Mouse (Mus musculus) lung, postnatal 25 days (tissue): Measurements from ENCODE around the gene Onecut3.

Experiments
- DNase-seq: peaks from one replicate; pipeline ENCODE4 v3.0.0; 2022; ENCODE audit warnings: low spot score

Onecut3 gene

DNA sequence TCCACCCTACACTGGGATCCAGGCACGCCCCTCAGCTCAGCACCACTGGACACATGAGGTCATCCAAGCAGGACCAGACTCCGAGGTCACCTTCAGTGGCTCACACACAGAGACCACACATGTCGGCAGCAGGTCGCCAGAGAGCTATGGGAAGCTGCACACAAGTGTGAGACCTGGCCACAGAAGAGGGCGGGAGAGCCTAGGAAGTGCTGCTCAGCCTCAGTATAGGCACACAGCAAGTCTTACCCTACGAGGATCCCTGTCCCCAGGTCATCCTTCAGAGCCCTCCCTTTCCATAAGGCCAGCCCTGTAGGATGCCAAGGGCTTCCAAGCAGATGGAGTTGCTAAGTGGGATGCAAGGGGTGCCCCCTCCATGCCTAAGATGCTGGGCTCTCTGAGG is 59.4 kb downstream of the Onecut3 start:
- no peak for DNase-seq

DNA sequence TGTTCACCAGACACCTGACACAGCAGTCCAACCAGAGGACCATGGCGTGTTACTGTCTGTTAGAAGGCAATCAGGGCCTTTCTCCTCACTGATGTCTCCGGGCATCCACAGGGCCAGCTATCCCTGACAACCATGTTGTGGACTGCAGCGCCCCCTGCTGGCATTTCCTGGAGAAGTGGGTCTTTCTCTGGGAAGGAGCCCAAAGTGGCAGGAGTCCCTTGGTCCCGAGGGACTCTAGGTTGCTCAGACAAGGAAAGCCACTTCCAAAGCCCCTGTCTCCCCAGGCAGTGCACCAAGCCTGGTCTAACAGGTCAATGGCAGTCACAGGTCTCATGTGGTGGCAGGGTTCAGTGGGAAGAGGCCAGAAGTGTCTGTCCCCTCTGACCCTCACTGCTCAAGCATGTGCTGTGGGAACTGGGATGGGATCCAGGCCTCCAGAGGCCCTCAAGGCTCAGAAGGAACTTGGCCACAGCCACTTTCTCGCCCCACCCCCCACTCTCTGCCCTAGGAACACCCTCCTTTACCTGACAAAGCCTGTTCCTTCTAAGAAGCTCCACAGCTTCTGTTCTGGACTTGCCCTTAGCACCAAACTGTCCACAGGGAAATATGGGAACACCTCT is 62.8 kb downstream of the Onecut3 start:
- DNase-seq: peak; percentile 76

GRCm38 (mm10) chr10:80559431-80559830 is 64.8 kb downstream of the Onecut3 start:
- DNase-seq: no peak

GRCm38 (mm10) chr10:80560621-80561020 is 66.0 kb downstream of the Onecut3 start:
- no peak for DNase-seq

- DNase-seq: peak; percentile 92
These were observed 66.7 kb downstream of the Onecut3 start, which contains the start of gene Rexo1 for GRCm38 (mm10) chr10:80561116-80561944. TSS of gene Rexo1 (minus strand) at chr10:80561560.

DNA sequence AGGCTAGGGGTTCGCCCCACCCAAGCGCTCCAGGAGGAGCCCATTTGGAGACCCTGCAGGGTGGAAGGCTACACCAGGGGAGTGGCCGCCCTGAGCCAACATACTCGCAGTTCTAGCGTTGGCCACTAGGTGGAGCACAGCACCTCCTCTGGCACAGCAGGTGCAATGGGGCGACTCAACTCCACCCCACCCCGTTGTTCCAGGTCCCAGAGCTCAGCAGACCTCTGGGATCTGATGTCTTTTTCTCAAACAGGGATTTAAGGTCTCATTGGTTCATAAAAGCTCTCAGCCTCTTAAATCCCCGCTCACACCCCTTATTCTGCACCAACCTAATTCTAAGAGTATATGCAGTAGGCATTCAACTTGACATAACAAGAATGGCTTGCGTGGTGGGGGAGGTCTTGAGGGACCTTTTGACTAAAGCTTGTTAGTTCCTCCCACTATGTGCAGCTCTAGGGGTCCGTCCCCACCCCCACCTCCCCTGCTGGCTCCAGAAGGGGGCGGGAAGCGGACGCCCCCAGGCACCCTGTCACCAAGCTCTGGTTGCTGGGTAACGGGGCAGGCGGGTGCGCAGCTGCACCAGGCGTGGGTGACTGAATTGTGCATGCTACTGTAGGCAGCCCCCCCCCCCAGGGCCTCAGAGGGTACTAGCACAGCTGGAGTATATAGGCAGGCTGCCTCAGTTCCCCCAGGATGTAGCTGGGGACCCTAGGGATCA is 71.9 kb downstream of the Onecut3 start:
- peak; percentile 89 for DNase-seq
